Mouse (Mus musculus) spleen, postnatal 10 days (tissue): ENCODE data around the gene 2210408I21Rik.

Source experiments
- DNase-seq, 2 experiments: peaks; one replicate each; pipeline ENCODE4 v3.0.0; 2021 to 2022; ENCODE audit warnings: low spot score in 2 of 2

The 2210408I21Rik gene

DNA sequence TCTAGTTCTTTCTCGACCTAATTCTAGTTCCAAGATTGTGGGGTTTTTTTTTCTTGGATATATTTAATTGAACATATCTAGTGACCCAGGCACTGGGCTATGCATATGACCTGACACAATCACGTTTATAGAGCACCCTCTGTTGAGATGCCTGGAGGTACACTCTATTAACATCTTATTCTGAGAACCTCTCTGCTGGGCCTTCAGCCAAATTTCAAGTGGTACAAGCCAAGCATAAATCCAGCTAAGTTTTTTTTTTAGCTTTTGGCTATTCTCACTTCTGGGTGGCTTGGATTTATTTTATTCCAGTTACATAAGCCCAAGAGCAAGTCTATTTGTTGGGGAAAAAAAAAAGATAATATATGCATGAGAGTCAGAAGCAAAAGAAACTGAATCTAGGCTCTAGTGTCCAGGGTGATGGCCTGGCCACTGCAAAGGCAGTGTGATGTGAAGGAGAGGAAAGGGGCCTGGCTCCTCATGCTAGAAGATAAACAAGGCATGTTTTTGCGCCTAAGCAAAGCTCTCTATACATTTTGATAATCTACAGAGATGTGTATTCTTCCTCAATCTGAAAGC is 139.9 kb downstream of the 2210408I21Rik start:
- no peak for DNase-seq

DNA sequence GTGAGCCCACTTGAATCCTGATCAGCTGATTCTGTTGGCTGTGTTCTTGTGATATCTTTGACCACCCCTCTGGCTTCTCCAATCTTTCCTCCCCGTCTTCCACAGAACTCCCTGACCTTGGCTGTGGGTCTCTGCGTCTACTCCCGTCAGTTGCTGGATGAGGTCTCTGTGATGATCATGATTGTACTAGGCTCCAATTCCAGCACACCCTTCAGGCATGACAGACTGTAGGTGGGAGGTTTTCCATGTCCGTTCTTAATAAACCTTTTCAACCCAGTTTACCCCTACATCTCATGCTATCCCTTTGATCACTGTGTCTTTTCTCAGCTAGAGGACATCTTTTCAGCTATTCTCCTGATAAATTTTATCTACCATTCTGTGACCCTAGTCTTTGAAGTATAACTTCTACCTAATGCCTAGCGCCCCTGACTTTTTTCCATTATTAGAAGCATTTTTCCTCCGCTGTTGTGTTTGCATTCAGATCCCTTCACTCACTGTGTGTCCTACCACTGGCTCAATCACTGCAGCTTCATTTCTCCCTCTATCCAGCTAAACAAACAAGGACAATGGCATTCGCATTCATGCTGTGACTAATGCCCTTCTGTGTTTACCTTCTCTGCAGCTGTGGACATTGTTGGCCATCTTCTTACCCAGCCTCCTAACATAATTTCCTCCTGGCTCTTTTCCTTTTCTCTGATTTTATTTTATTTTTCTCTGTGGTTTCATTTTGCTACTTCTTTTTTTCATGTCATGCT is 143.5 kb downstream of the 2210408I21Rik start:
- no peak for DNase-seq

DNA sequence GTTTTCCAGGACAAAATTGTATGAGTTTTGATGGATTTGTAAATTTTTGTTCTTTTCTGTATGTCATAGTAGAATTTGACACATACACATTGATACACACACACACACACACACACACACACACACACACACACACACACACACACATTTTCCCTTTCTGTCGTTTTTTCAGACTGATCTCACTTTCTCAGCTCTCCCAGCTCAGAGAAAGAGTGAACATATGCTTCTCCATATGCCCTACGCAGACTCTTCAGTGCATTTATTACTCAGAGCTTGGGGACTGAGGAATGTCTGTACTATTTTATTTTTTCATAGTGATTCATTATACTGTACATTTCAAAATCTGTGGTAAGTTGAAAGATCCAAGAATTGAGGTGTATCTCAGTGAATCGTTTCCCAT is 160.2 kb downstream of the 2210408I21Rik start:
- no peak for DNase-seq

DNA sequence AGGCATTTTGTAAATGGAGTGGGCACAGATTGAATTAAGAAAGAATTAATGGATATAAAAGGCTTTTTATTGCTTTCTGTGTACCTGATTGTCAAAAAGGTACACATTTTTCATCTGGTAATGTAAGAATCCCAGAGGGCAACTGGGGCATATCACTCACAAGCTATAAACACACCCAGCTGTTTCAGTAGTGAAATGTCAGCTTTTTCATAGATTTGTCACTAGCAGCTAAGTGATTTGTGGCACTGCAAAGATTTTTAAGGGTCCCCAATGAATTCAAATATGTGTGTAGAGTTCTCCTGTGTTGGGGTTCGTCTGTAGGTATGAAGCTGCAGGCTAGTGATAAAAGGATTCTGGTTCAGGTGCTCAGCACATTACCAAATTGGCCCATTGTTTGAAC is 188.8 kb downstream of the 2210408I21Rik start:
- DNase-seq: no peak

DNA sequence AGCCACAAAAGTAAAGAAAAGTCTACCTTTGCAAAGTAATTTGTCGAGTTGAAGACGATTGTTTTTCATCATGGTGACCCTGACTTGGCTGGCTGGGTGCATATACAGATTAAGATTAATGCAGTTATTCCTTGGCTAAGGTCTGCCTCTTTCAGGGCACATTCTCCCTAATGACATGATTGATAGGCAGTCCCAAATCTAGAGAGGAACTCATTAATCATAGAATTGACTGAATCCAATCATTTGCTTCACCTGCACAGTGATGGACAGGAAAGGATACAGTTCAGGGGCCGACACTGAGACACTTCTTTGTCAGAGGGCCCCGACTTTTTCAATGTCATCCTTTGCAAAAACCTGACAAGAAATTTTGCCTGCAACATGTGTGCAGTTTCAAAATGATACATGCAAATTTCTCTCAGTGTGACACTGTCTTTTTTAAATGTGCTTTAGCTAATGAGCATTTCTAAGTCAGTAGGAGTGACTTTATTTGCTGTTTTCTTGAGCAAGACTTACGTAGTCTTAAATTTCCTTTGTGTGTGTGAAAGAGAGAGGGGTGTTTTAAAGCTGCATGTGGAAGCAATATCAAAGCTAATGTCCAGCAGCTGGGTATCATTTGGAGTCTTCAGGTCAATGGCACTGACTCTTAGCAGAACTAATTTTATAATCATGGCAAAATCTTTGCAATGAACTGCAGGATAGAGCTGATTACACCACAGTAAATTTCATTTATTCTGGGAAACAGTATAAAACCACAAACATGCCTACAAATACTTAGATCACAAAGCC is 191.0 kb downstream of the 2210408I21Rik start:
- DNase-seq: no peak

DNA sequence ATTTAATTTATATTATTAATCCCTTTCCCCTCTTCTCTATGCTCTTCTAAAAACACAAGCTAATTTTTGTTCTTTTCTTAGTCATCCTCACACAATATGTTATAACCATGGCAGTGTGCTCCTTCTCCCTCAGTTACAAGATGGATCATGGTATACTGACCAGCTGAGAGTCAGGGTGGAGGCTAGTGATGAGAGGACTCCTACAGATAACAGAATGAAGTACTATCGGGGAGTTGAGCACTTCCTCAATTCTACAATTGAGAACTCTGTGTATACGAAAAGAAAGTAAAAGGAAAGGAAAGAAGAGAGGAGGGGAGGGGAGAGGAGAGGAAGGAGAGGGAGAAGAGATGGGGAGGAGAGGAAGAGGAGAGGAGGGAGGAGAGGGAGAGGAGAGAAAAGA is 206.8 kb downstream of the 2210408I21Rik start:
- no peak for DNase-seq

DNA sequence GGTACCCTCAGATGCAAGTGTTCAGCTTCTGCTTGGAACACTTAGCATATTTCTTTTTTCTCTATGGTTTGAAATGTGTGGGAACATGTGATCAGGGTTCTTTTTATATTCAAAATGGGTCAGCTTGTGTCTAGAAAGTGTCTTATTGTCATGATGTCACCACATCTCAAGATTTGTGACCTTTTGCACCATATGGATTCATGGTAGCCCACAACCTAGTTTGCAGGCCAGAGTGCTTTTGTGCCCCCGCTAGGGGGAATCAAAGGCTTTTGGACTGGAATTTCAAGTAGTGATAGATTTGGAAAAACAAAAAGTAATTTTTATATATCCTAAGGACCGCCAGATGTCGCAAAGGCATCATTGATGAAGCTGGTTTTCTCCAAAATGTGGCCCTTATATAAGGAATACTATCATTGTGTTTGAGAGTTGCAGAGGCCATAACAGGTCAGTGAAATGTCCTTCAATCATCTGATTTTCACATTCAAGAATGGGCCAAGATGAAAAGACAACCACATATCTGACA is 250.2 kb downstream of the 2210408I21Rik start:
- DNase-seq: no peak

DNA sequence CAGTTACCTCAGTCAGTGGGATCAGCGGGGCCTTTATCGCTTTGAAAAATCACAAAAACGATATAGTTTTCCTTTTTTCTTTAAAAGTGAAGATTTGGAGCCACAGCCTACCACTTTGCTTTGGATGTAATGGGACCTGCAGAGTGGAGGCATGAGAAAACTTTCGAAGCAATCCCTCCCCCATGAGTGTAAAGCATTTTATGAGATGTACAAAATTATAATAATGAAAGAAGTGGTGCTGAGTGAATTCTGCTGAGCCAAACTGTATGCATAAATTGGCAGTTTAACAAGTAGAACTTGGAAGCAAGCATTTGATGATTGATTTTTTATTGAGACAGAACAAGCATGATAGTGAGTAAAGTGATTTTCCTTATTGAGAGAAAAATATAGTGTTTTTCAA is 250.7 kb downstream of the 2210408I21Rik start:
- no peak for DNase-seq

DNA sequence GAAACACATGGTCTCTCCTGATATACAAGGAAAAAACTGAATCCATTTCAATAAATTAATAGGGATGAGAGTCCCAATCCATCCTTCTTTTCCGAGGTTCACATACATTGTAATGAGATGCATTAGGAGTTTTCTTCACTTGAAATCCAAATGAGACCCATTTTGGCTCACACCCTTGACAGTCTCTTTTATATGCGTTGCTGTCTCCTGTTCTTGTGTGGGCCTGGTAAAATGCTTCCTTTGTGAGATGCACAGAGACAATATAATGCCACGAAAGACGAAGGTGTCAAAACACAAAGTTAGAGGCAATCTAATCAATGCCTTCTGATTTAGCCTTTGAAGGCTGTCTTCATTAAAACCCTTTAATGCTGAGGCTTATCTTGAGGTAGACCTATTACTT is 252.8 kb downstream of the 2210408I21Rik start:
- DNase-seq: no peak

DNA sequence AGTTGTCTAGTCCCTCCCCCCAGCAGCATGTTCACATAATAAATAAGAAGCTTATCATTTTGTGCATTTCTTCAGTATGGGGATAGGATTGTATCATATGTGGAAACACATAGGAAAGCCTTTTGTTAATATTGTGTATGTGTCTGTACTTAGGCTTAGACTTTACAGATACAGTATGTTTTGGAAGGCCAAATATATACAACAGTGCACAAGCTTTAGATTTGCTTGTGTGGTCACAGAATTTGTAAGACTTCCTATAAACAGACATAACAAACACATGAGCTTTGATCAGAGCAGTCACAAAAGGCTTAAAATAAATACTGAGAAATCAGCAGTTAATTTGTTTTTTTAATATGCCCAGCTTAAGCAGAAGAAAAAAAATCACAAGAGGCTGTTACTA is 253.9 kb downstream of the 2210408I21Rik start:
- no peak for DNase-seq

DNA sequence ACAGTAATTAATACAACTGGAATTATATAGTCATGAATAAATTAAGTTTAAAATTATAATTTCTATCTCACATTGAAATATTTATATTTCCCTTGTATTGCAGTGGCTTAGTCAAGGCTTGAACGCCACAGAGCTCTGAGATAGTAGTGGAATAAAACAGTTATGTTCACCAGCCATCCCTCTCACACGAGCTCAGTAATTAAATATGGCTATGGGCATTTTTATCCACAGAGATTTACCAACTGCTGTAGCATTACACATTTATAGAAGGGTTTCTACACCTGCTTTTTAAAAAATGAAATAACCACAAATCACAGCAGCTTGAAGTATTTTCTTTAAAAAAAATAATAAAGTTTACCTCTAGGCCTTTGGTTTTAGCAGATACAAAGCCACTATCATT is 261.0 kb downstream of the 2210408I21Rik start:
- DNase-seq: no peak

DNA sequence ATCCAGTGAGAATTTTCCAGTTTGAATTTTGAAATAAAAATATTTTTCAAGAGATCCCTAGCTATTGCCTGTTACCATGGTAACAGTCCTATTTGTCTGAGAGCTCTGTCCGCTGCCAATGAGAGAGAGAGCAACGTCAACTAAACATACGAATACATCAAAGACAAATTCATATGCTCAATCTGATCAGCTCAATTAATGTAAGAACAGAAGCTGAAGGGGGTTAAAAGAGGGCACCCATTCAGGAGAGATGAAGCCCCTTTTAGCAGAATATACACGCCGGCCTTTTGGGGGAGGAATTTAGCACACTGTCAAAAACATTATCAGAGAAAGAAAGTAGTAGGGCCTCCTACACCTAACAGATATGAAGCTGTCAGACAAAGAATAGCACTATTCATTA is 261.6 kb downstream of the 2210408I21Rik start:
- no peak for DNase-seq

DNA sequence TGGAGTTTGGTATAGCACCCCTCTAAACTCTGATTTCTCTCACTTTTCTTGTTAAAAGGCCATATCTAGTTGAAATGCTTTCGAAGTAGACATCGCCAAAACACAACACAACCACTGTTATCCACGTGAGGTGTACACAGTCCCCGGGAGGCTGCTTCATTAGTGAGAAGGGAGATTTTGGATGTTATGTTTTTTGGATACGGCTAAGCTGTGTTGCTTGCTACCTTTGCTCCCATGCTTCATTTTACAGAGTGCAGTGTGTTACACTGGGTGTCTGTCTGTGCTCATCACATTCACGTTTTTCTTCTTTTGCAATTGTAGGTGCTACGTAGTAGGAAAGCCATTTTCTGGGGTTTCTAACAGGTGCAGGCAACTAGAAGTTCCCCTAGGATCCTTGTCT is 262.3 kb downstream of the 2210408I21Rik start:
- DNase-seq: no peak

DNA sequence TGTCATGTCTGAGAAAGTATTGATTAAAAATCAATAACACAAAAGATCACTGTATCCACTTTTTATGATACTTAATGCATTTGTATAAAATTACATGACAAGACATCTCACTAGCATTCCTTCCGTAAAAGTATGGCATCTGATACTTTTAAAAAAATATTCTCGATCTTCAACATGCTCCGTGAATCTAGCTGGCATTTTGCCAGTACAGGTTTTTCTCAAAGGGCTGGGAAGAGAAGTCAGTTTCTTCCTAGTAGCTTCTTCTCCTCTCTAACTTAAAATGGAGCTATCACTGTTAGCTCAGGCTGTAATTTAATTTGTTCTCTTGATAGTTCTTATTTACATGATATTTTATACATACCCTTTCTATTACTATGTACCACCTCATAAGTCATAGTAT is 263.1 kb downstream of the 2210408I21Rik start:
- no peak for DNase-seq

DNA sequence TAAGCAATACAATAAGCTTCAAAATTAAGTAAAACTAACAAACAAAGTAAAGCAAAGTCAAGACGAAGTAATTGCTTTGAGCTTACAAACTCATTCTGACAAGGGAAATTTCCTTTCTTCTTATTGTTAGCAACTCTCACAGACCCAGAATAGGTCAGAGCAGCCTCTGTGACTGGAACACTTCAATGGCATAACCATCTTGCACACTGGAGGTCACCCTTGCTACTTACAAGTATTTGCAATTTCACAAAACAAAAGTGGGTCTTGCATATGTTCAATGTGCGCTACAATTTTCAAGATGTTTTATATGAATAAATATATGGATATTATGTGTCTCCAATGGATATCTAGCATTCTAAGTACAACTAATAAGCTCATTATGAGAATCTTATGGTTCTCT is 265.4 kb downstream of the 2210408I21Rik start:
- DNase-seq: no peak

DNA sequence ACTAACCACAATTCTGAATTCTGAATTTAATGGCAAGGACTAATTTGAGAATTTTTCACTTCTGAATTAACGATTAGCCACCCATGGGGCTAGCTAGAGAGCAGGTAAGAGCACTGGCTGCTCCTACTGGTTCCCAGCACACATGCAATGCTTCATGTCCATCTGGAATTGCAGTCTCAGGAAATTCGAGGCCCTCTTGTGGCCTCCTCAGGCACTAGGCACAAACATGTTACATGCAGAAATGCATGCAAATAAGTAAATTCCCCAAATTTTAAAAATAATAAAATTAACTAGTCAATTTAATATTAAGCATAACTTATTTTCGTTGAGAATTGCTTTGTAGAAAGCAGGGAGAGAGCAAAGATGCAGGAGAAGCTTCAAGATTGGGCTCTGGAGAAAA is 273.2 kb downstream of the 2210408I21Rik start:
- DNase-seq: no peak

DNA sequence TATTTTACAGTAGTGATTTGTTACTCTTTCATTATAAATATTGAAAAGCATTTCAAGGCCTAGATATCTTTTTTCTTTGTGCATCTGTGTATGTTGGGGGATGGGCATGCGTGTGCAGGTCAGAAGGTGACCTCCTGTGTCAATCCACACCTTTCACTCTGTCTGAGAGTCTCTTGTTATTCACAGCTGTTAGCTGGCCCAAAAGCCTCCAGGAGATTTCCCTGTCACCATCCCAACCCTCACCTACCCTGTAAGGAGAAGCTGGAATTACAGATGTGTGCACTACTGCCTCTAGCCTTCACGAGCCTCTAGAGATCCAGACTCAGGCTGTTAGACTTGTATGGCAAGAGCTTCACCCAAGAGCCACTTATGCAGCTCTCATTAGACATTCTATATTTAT is 274.5 kb downstream of the 2210408I21Rik start:
- DNase-seq: no peak

DNA sequence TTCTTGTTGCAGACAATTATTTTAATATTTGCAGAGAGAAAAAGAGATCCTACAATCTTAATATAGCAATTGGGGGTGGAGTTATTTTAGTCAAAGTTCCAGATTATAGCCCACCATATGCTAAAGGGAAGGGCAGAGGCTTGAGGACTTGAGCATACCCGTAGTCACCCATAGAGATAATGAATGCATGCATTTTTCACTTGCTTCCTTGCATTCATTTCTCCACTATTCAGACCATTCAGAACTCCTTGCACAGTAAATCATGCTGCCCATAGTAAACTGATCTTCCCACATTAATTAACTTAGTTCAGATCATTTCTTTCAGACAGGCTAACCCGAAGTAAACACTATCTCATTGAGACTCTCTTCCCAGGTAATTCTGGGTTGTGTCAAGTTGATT is 277.5 kb downstream of the 2210408I21Rik start:
- DNase-seq: no peak

DNA sequence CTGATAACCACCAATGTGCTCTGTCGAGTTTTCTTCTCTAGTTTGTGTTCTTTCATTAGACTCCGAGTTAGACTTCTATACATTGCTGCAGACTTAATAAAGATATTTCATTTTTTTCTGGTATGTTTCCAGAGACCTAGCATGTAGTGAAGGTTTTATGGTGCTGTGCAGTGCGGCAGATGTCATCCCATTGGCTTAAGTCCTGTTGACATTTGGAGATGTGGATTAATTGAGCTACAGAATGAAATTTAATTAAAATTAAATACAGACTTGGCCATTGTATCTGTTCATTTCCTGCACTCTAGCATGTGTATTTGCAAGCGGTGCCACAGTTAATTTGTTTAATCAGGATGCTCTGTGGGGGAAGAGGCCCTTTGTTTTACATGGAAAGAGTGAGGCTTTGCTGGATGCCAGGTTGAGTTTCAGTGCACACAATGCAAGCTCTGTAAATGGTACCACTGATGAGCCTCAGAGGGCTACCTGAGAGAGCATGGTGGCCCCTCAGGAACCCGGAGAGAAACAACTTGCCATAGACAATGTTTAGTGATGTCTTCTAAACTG is 314.7 kb downstream of the 2210408I21Rik start:
- DNase-seq: no peak

DNA sequence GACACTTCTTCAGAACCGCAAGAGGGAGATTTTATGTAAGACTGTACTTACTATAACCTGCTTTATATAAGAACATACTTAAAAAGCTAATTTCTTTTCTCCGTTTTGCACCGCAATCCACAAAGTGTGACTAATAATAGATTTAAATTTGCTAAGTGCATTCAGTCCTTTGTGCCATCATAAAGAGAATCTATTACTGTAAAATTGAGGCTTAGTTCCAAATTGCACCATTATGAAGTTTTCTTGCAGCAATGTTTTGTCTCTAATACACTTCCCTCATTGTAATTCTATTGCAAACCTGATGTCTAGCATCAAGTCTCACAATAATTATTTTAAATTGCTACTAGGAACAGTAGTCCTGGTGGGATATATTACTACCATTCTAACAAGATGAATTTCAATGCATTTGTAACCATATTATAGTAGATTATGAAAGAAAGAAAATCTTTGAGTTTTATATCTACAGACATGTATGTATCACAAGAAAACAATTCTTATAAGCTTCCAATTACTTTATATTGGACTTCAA is 334.8 kb downstream of the 2210408I21Rik start:
- no peak for DNase-seq

DNA sequence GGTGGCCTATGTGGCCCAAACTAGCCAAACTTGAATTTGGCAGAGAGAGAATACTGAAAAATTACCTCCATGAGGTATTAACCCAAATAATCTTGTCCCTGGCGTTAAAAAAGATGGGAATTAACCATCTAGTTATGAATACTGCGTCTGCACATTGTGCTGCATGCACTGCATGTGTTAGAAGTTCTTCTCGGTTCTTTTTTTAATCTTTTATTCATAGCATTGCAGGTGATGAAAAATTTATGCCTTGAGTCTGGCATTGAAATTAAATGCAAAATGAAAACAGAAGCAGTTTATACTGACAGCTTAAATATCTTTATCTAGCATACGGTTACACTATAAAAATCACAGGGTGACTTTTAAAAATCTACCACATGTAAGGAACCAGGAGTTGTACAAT is 341.1 kb downstream of the 2210408I21Rik start:
- DNase-seq: no peak
